Mouse (Mus musculus) limb, embryonic 13.5 days (tissue): ENCODE data around the gene Rassf6. TPM values are rescaled to one million over a fixed set of nuclear protein-coding genes. Genes with fewer than 3 reads are reported as not detected.

ENCODE experiments used
- ATAC-seq: fragments of 200-750 bp; cut with Nextera tagmentation; 2 replicates; pipeline ENCODE4 v1.8.0; 2017; ENCODE audit warnings: low read depth, moderate number of reproducible peaks, moderate TSS enrichment; ENCODE audit not compliant: low FRiP score
- H3K27ac ChIP-seq: fragments of 300-500 bp; sonication (generic); 2 replicates; pipeline ENCODE4 v1.5.1; 2015; ENCODE audit warnings: inconsistent platforms, mild to moderate bottlenecking, moderate library complexity
- H3K27me3 ChIP-seq: fragments of 300-500 bp; sonication (generic); 2 replicates; pipeline ENCODE4 v1.6.1; 2015; ENCODE audit warnings: mild to moderate bottlenecking, inconsistent platforms
- H3K36me3 ChIP-seq: fragments of 300-500 bp; sonication (generic); 2 replicates; pipeline ENCODE4 v1.6.1; 2015; ENCODE audit warnings: inconsistent platforms, mild to moderate bottlenecking, moderate library complexity
- H3K4me1 ChIP-seq: fragments of 300-500 bp; sonication (generic); 2 replicates; pipeline ENCODE4 v1.6.1; 2015; ENCODE audit warnings: inconsistent platforms
- H3K4me2 ChIP-seq: fragments of 300-500 bp; sonication (generic); replicated peaks from 2 replicates; pipeline ENCODE4 v1.6.1; 2015; ENCODE audit warnings: inconsistent platforms, mild to moderate bottlenecking, moderate library complexity
- H3K4me3 ChIP-seq: fragments of 300-500 bp; sonication (generic); 2 replicates; pipeline ENCODE4 v1.5.1; 2015; ENCODE audit warnings: moderate library complexity, mild to moderate bottlenecking, inconsistent platforms
- H3K9ac ChIP-seq: fragments of 300-500 bp; sonication (generic); 2 replicates; pipeline ENCODE4 v1.6.1; 2015; ENCODE audit warnings: mild to moderate bottlenecking, inconsistent platforms
- H3K9me3 ChIP-seq: fragments of 300-500 bp; sonication (generic); 2 replicates; pipeline ENCODE4 v1.6.1; 2016; ENCODE audit warnings: inconsistent platforms
- WGBS: fragments of 180-500 bp; shearing (Covaris S2); methylation state at CpG from one replicate; pipeline ENCODE4 v1.1.7; 2015; 5-methylcytosine and 5-hydroxymethylcytosine counted together
- polyA plus RNA-seq: library from polyadenylated mRNA; unstranded; fragments of >200 nt; fragmentation: Nextera tagmentation; extraction: Ambion mirVana; gene quantifications from 2 replicates; pipeline ENCODE4 v1.2.1, GENCODE M21; 2015

The Rassf6 gene
- polyA plus RNA-seq, 1 experiment from 2014 or later = 1.4 TPM

GRCm38 (mm10) chr5:90652724-90653123 is 12.3 kb upstream of the Rassf6 start:
- ATAC-seq = peak; percentile 80
- peaks cover 2% of the 10 kb centered on the region; the same call in 1 of the 2 replicates for H3K27me3 ChIP-seq
- H3K4me3 ChIP-seq = no peak overlapping the region
- no peak overlapping the region for H3K27ac ChIP-seq
- no peaks in the 10 kb centered on the region for H3K36me3 ChIP-seq
- H3K9ac ChIP-seq = no peak overlapping the region
- no peaks in the 10 kb centered on the region for H3K9me3 ChIP-seq
- 10% methylated on average over 3 of the region's 3 CpGs for WGBS
- no peak overlapping the region for H3K4me2 ChIP-seq
- H3K4me1 ChIP-seq = peaks cover 11% of the 10 kb centered on the region

DNA sequence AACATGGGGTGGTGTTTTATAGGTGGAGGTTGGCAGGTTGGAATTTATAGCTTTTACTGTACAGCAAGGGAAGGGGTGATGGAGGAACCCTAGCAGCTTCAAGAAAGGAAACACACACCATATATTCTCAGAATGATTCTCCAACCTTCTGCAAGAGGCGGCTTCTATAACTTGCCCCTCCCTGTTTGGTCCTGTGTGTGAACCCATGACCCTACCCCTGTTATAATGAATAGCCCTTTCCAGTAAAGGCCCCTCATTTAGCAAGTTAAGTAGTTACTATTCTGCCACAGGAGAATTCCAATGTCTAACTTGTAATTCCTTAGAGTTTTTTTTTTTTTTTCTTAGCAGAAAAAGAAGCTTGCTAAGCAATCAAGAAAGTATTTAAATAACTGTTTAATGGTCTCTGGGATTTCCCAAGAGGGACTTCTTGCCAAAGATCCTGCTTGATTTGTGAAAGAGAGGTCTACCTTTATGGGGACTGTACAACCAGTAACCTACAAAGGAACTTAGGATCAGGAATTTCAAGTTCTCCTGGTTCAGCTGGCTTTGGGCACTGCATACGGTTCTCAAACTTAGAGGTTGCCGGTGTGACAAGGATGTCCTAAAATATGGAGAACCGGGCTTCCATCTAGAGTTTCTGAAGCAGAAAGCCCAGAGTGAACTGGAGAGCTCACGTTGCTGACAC is 10.2 kb upstream of the Rassf6 start:
- H3K9me3 ChIP-seq = no peaks in the 10 kb centered on the region
- no peak overlapping the region for H3K4me2 ChIP-seq
- ATAC-seq = no peak
- 61% methylated on average over 5 of the region's 5 CpGs for WGBS
- H3K27ac ChIP-seq = no peak overlapping the region
- H3K27me3 ChIP-seq = no peaks in the 10 kb centered on the region; the same call in 1 of the 2 replicates
- no peak overlapping the region for H3K4me3 ChIP-seq
- H3K4me1 ChIP-seq = peaks cover 11% of the 10 kb centered on the region
- H3K36me3 ChIP-seq = no peaks in the 10 kb centered on the region
- no peak overlapping the region for H3K9ac ChIP-seq

- no peaks in the 10 kb centered on the region for H3K27me3 ChIP-seq
- no peak overlapping the region for H3K4me3 ChIP-seq
- H3K27ac ChIP-seq = no peak overlapping the region
- no peak for ATAC-seq
- H3K36me3 ChIP-seq = no peaks in the 10 kb centered on the region
- no peak overlapping the region for H3K9ac ChIP-seq
- 71% methylated on average over 5 of the region's 5 CpGs for WGBS
- H3K9me3 ChIP-seq = no peaks in the 10 kb centered on the region
- no peak overlapping the region for H3K4me2 ChIP-seq
- peaks cover 11% of the 10 kb centered on the region for H3K4me1 ChIP-seq
These were observed 7.0 kb upstream of the Rassf6 start for GRCm38 (mm10) chr5:90647473-90647872.

- Histone ChIP-seq H3K27me3 (no peaks in the 10 kb centered on the region), H3K9me3 (no peaks in the 10 kb centered on the region), H3K36me3 (no peaks in the 10 kb centered on the region), H3K4me2 (no peak overlapping the region), H3K4me3 (no peak overlapping the region), H3K27ac (no peak overlapping the region), H3K4me1 (peaks cover 10% of the 10 kb centered on the region), H3K9ac (no peak overlapping the region)
- no peak for ATAC-seq
- WGBS = 77% methylated on average over 5 of the region's 5 CpGs
These were observed 5.9 kb upstream of the Rassf6 start for GRCm38 (mm10) chr5:90646398-90646797.

GRCm38 (mm10) chr5:90645579-90645978 is 5.1 kb upstream of the Rassf6 start:
- no peak overlapping the region for H3K27ac ChIP-seq
- no peaks in the 10 kb centered on the region for H3K9me3 ChIP-seq
- H3K9ac ChIP-seq = no peak overlapping the region
- H3K27me3 ChIP-seq = peaks cover 4% of the 10 kb centered on the region; the same call in 1 of the 2 replicates
- peaks cover 6% of the 10 kb centered on the region for H3K4me1 ChIP-seq
- no peak for ATAC-seq
- no peaks in the 10 kb centered on the region for H3K36me3 ChIP-seq
- H3K4me2 ChIP-seq = no peak overlapping the region
- H3K4me3 ChIP-seq = no peak overlapping the region
- 76% methylated on average over 3 of the region's 3 CpGs for WGBS

- H3K9me3 ChIP-seq = no peaks in the 10 kb centered on the region
These were observed 757 bp upstream of the Rassf6 start for GRCm38 (mm10) chr5:90641218-90641610.

DNA sequence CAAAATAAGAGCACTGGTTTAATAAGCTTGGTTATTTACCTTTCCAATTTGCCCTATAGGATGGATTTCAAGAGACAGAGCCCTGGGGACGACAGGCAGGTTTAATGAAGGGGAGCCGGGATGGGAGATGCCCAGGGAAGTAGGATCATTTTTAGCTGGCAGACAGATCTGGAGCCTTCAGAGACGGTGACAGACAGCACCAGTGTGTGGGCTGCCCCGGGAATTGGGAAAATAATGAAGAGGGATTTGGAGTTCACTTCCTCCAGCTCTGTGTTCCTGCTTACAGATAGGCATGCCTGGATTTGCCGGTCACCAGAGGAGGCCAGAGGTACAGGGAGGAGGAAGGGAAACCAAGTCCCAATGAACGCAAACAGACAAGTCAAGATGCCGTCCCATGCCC is 5.6 kb downstream of the Rassf6 start:
- no peak overlapping the region for H3K27ac ChIP-seq
- WGBS = 80% methylated on average over 7 of the region's 7 CpGs
- peaks cover 7% of the 10 kb centered on the region; the same call in 1 of the 2 replicates for H3K4me1 ChIP-seq
- H3K27me3 ChIP-seq = no peaks in the 10 kb centered on the region
- no peaks in the 10 kb centered on the region for H3K9me3 ChIP-seq
- no peaks in the 10 kb centered on the region for H3K36me3 ChIP-seq
- no peak for ATAC-seq
- H3K9ac ChIP-seq = no peak overlapping the region
- no peak overlapping the region for H3K4me2 ChIP-seq
- no peak overlapping the region for H3K4me3 ChIP-seq

More at GRCm38 (mm10) chr5:90641218-90641610, 757 bp upstream of the Rassf6 start:
- Histone ChIP-seq H3K4me2 (no peak overlapping the region; the same call in 1 of the 2 replicates), H3K27ac (no peak overlapping the region), H3K4me1 (peaks cover 12% of the 10 kb centered on the region), H3K9ac (no peak overlapping the region), H3K4me3 (no peak overlapping the region), H3K36me3 (no peaks in the 10 kb centered on the region), H3K27me3 (peaks cover 8% of the 10 kb centered on the region; the same call in 1 of the 2 replicates)
- no peak for ATAC-seq
- whole genome bisulfite sequencing = 62% methylated on average over 10 of the region's 10 CpGs

- Histone ChIP-seq H3K9ac (no peak overlapping the region), H3K9me3 (no peaks in the 10 kb centered on the region), H3K27ac (no peak overlapping the region), H3K4me3 (no peak overlapping the region), H3K4me1 (peaks cover 16% of the 10 kb centered on the region; the same call in 1 of the 2 replicates), H3K27me3 (0 out of 2 replicates have a peak, but pooled peaks cover 3% of the 10 kb centered on the region), H3K36me3 (no peaks in the 10 kb centered on the region), H3K4me2 (no peak overlapping the region)
- 64% methylated on average over 1 of the region's 1 CpGs for WGBS
- ATAC-seq = no peak
These were observed 11.9 kb downstream of the Rassf6 start for GRCm38 (mm10) chr5:90628530-90628929.

GRCm38 (mm10) chr5:90628011-90628410 is 12.4 kb downstream of the Rassf6 start:
- Histone ChIP-seq H3K9me3 (no peaks in the 10 kb centered on the region), H3K4me2 (no peak overlapping the region), H3K27me3 (0 out of 2 replicates have a peak, but pooled peaks cover 3% of the 10 kb centered on the region), H3K4me1 (peaks cover 16% of the 10 kb centered on the region; the same call in 1 of the 2 replicates), H3K4me3 (no peak overlapping the region), H3K36me3 (no peaks in the 10 kb centered on the region), H3K9ac (no peak overlapping the region), H3K27ac (no peak overlapping the region)
- WGBS = 85% methylated on average over 3 of the region's 3 CpGs
- no peak for ATAC-seq

GRCm38 (mm10) chr5:90627423-90627822 is 13.0 kb downstream of the Rassf6 start:
- peaks cover 16% of the 10 kb centered on the region; the same call in 1 of the 2 replicates for H3K4me1 ChIP-seq
- no peaks in the 10 kb centered on the region for H3K36me3 ChIP-seq
- H3K4me2 ChIP-seq = no peak overlapping the region
- ATAC-seq = no peak
- no peak overlapping the region for H3K27ac ChIP-seq
- no peaks in the 10 kb centered on the region for H3K9me3 ChIP-seq
- H3K9ac ChIP-seq = no peak overlapping the region
- no peak overlapping the region for H3K4me3 ChIP-seq
- 0 out of 2 replicates have a peak, but pooled peaks cover 3% of the 10 kb centered on the region for H3K27me3 ChIP-seq
- 92% methylated on average over 4 of the region's 4 CpGs for WGBS

DNA sequence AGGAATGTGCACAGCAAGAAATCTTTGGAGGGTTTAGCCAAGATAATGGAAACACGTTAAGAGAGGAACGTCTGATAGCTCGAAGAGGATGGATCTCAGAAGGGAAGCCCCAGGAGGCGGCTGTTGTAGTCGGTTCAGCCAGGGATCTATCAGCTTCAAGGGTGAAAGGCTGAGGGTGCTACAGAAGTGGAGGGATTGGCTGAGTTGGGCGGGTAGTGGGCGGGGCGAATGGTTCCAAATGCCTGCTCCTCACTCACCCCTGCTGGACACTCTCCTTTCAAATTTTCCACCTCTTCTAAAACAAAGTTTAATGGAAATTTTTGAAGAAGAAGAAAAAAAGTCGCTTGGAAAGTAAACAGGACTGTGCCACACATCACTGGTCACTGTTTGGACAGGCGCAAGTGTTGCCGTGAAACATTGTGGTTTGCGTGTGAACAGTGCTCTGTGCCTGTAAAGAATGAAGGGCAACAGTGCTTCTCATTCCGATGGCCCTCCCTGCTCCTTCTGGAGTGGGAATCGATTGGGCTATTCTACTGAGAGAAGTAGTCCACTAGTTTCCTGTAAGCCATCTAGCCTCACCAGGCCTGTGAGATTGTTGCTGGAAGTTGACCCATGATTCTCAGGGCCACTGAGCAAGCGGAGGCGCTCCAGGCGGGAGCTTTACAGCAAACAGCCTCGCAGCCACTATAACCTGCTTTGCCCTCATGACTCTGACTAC is 15.6 kb downstream of the Rassf6 start:
- Histone ChIP-seq H3K4me2 (no peak overlapping the region), H3K4me3 (no peak overlapping the region), H3K4me1 (peaks cover 10% of the 10 kb centered on the region; the same call in 1 of the 2 replicates), H3K9ac (no peak overlapping the region), H3K27me3 (0 out of 2 replicates have a peak, but pooled peaks cover 3% of the 10 kb centered on the region), H3K36me3 (no peaks in the 10 kb centered on the region), H3K9me3 (no peaks in the 10 kb centered on the region), H3K27ac (no peak overlapping the region)
- 81% methylated on average over 18 of the region's 18 CpGs for WGBS
- no peak for ATAC-seq

GRCm38 (mm10) chr5:90623209-90623608 is 17.2 kb downstream of the Rassf6 start:
- no peak overlapping the region for H3K4me2 ChIP-seq
- no peaks in the 10 kb centered on the region for H3K27me3 ChIP-seq
- 75% methylated on average over 2 of the region's 2 CpGs for WGBS
- H3K9me3 ChIP-seq = no peaks in the 10 kb centered on the region
- H3K27ac ChIP-seq = no peak overlapping the region; the same call in 1 of the 2 replicates
- ATAC-seq = no peak
- H3K4me1 ChIP-seq = peaks cover 3% of the 10 kb centered on the region; the same call in 1 of the 2 replicates
- H3K4me3 ChIP-seq = no peak overlapping the region
- H3K9ac ChIP-seq = no peak overlapping the region
- no peaks in the 10 kb centered on the region for H3K36me3 ChIP-seq
